Mouse (Mus musculus): ENCODE measurements around the gene Ankrd34c. TPM values are rescaled to one million over a fixed set of nuclear protein-coding genes. Genes with fewer than 3 reads are reported as not detected.

Gene Ankrd34c
- total RNA-seq, 2 experiments from 2014 or later, result not detected

DNA sequence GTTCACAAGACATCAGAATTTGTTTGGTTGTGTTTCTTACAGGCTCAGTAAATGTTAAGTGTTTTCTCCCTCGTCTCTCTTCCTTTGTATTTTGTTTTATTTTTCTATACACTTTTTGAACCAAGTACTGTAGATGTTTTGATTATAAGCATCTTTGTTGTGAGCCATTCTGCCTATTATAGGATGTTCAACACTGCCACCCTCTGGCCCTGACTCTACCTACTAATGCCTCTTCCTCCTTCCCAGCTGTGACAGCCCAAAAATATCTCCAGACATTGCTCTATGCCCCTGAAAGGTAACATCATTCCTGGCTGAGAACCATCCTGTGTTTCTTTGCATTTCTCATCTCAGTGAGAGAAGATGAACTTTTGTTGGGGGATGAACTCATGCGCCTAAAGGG lies 52.0 kb downstream of the Ankrd34c start:
- no peak for ATAC-seq (replicated peaks; ENCODE audit: poor library complexity, severe bottlenecking)

DNA sequence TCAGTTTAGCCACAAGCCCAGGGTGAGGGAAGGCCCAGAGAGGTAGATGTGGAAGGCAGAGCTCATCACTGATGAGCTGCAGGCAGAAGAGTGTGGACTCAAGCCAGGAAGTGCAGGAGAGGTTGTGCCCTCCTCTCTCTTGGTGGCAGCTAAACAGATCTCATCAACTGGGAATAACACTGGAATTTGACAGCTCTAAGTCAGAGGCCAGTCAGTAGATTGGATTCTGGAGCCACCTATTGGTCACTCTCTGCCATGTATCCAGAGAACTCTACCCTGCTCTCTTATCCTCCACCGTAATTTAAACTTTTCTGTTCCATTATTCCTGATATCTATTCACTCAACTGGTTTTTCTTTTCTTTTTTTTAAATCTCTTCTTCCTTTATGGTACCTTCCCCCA lies 59.3 kb downstream of the Ankrd34c start:
- ATAC-seq (replicated peaks; ENCODE audit: poor library complexity, severe bottlenecking), result no peak

Other genes starting within 250 kb of the Ankrd34c start
- gene Minar1, start 115.3 kb downstream of the Ankrd34c start, total RNA-seq (2014; fragmentation: Nextera tagmentation), result not detected in 2 replicates
- gene Minar1, start 115.3 kb downstream of the Ankrd34c start, total RNA-seq (2017), result not detected in 2 replicates
- gene Tmed3, start 33.4 kb downstream of the Ankrd34c start, total RNA-seq (2014; fragmentation: Nextera tagmentation), result 304 and 307 TPM in 2 replicates
- gene Tmed3, start 33.4 kb downstream of the Ankrd34c start, total RNA-seq (2017), result 239 and 283 TPM in 2 replicates
- 0.26 TPM in 1 of 2 replicates, not detected in the other for gene Rasgrf1, start 171.4 kb upstream of the Ankrd34c start, total RNA-seq (2014; fragmentation: Nextera tagmentation)
- gene Rasgrf1, start 171.4 kb upstream of the Ankrd34c start, total RNA-seq (2017), result not detected in 2 replicates

Measured in granulocyte monocyte progenitor cell, adult 5-6 weeks (primary cell).